Mouse (Mus musculus): Measurements from ENCODE around the gene Sccpdh. TPM values are rescaled to one million over a fixed set of nuclear protein-coding genes. Genes with fewer than 3 reads are reported as not detected.

Gene Sccpdh
- total and polyA plus RNA-seq, 3 experiments, result 10.3 to 22.2 (median 18.9) TPM

- no peak overlapping the region for H3K27ac ChIP-seq (ENCODE audit: insufficient read depth, low read depth)
- in situ Hi-C loops (cut with MboI; ENCODE audit: low pct_ligation_motif_present, low pct_unique_long_range_greater_than_20kb, low sequenced_read_pairs), result loop anchor here (25.0 kb wide), 1 partner anchor 204 kb away; no protein-coding TSS in a partner anchor
- dilution Hi-C loops (cut with MboI; ENCODE audit: extremely low pct_ligation_motif_present, extremely low pct_unique_long_range_greater_than_20kb, low sequenced_read_pairs), result no loop called here
- H3K9ac ChIP-seq (ENCODE audit: insufficient read depth, low read depth), result no peak overlapping the region
- no peaks in the 10 kb centered on the region for H3K36me3 ChIP-seq (replicated peaks in 1 of 2; ENCODE audit: control insufficient read depth in 1 of 2, insufficient read depth in 1 of 2, low read length in 1 of 2)
- H3K4me3 ChIP-seq (replicated peaks in 1 of 3; ENCODE audit: low read depth in 2 of 3, low read length in 2 of 3, poor library complexity in 1 of 3), result no peak overlapping the region
- H3K79me2 ChIP-seq (replicated peaks; ENCODE audit: control insufficient read depth, extremely low read depth, insufficient read depth, poor library complexity, severe bottlenecking), result no peaks in the 10 kb centered on the region
- no peak for DNase-seq (ENCODE audit: extremely low read depth)
- H3K9me3 ChIP-seq (replicated peaks; ENCODE audit: low read length), result no peaks in the 10 kb centered on the region
- H3K4me1 ChIP-seq (ENCODE audit: control insufficient read depth in 1 of 2, insufficient read depth in 2 of 2), result peaks cover 0 to 26% of the 10 kb centered on the region in 2 experiments; a peak in 2 of 4 replicates
- H3K4me2 ChIP-seq (ENCODE audit: insufficient read depth, low read depth, poor library complexity, severe bottlenecking), result no peak overlapping the region
- H3K27me3 ChIP-seq (replicated peaks), result no peaks in the 10 kb centered on the region
- no peak for TF ChIP-seq BHLHE40 (IDR thresholded peaks at IDR 0.05; ENCODE audit: low read depth, low read length)
- no peak for TF ChIP-seq NRF1 (IDR thresholded peaks at IDR 0.05; ENCODE audit: low read depth, low read length)
- TF ChIP-seq ZMIZ1 (IDR thresholded peaks at IDR 0.05; ENCODE audit: low read depth, low read length), result no peak
- TF ChIP-seq HCFC1 (IDR thresholded peaks at IDR 0.05; ENCODE audit: low read depth, low read length), result no peak
- no peak for TF ChIP-seq E2F4 (IDR thresholded peaks at IDR 0.05; ENCODE audit: insufficient replicate concordance, low read depth, low read length)
- TF ChIP-seq GABPA (IDR thresholded peaks at IDR 0.05; ENCODE audit: insufficient replicate concordance, low read depth, low read length), result no peak
- no peak for TF ChIP-seq MEF2A (IDR thresholded peaks at IDR 0.05; ENCODE audit: borderline replicate concordance, low read depth, low read length)
- TF ChIP-seq PAX5 (IDR thresholded peaks at IDR 0.05; ENCODE audit: low read length), result no peak
- TF ChIP-seq ZKSCAN1 (IDR thresholded peaks at IDR 0.05; ENCODE audit: borderline replicate concordance, low read depth, low read length), result no peak
These were observed 35.1 kb upstream of the Sccpdh start for GRCm38 (mm10) chr1:179632746-179633413.

- in situ Hi-C loops (cut with MboI; ENCODE audit: low pct_ligation_motif_present, low pct_unique_long_range_greater_than_20kb, low sequenced_read_pairs) (loop anchor here (25.0 kb wide), 1 partner anchor 204 kb away; no protein-coding TSS in a partner anchor), dilution Hi-C loops (cut with MboI; ENCODE audit: extremely low pct_ligation_motif_present, extremely low pct_unique_long_range_greater_than_20kb, low sequenced_read_pairs) (no loop called here)
- no peak for TF ChIP-seq ZC3H11A (IDR thresholded peaks at IDR 0.05; ENCODE audit: low read depth, low read length)
- TF ChIP-seq UBTF (IDR thresholded peaks at IDR 0.05; ENCODE audit: low read depth, low read length), result no peak
- no peak for TF ChIP-seq NELFE (IDR thresholded peaks at IDR 0.05; ENCODE audit: low read depth, low read length)
- no peak for TF ChIP-seq MAZ (IDR thresholded peaks at IDR 0.05; ENCODE audit: low read depth, low read length)
- TF ChIP-seq CTCF (conservative IDR thresholded peaks at IDR 0.05 in 1 of 2, IDR thresholded peaks at IDR 0.05 in 1 of 2; ENCODE audit: low read depth in 2 of 2, low read length in 2 of 2), result peak; percentile 70 to 77
- TF ChIP-seq SMC3 (IDR thresholded peaks at IDR 0.05; ENCODE audit: low read depth, low read length), result peak; percentile 45
- no peak for TF ChIP-seq TCF12 (IDR thresholded peaks at IDR 0.05; ENCODE audit: low read depth, low read length)
- TF ChIP-seq ZMIZ1 (IDR thresholded peaks at IDR 0.05; ENCODE audit: low read depth, low read length), result no peak
- no peak for TF ChIP-seq MXI1 (IDR thresholded peaks at IDR 0.05; ENCODE audit: low read depth, low read length)
- no peak for TF ChIP-seq ETS1 (conservative IDR thresholded peaks at IDR 0.05; ENCODE audit: low read depth, low read length)
- no peak for TF ChIP-seq CHD1 (IDR thresholded peaks at IDR 0.05; ENCODE audit: low read depth, low read length)
- TF ChIP-seq SIN3A (IDR thresholded peaks at IDR 0.05; ENCODE audit: low read length), result no peak
- TF ChIP-seq RAD21 (IDR thresholded peaks at IDR 0.05; ENCODE audit: low read depth, low read length), result peak; percentile 56
- no peak for TF ChIP-seq ZNF384 (IDR thresholded peaks at IDR 0.05; ENCODE audit: low read depth, low read length)
- TF ChIP-seq JUND (conservative IDR thresholded peaks at IDR 0.05; ENCODE audit: low read depth, low read length), result no peak
- no peak overlapping the region for H3K27ac ChIP-seq (ENCODE audit: insufficient read depth, low read depth)
- no peaks in the 10 kb centered on the region for H3K27me3 ChIP-seq (replicated peaks)
- no peak overlapping the region for H3K9ac ChIP-seq (ENCODE audit: insufficient read depth, low read depth)
- no peaks in the 10 kb centered on the region for H3K36me3 ChIP-seq (replicated peaks in 1 of 2; ENCODE audit: control insufficient read depth in 1 of 2, insufficient read depth in 1 of 2, low read length in 1 of 2)
- peaks cover 0 to 21% of the 10 kb centered on the region in 2 experiments; a peak in 2 of 4 replicates for H3K4me1 ChIP-seq (ENCODE audit: control insufficient read depth in 1 of 2, insufficient read depth in 2 of 2)
- H3K79me2 ChIP-seq (replicated peaks; ENCODE audit: control insufficient read depth, extremely low read depth, insufficient read depth, poor library complexity, severe bottlenecking), result no peaks in the 10 kb centered on the region
- H3K9me3 ChIP-seq (replicated peaks; ENCODE audit: low read length), result no peaks in the 10 kb centered on the region
- DNase-seq (ENCODE audit: extremely low read depth), result peak; percentile 66
- H3K4me2 ChIP-seq (ENCODE audit: insufficient read depth, low read depth, poor library complexity, severe bottlenecking), result no peak overlapping the region
- H3K4me3 ChIP-seq (replicated peaks in 1 of 3; ENCODE audit: low read depth in 2 of 3, low read length in 2 of 3, poor library complexity in 1 of 3), result no peak overlapping the region
These were observed 34.6 kb upstream of the Sccpdh start for GRCm38 (mm10) chr1:179633414-179633752.

Data from CH12.LX (cell line).